Mouse (Mus musculus) c-Kit-negative CD71-positive TER-119-positive erythroid progenitor cells, embryonic 14.5 days (primary cell): ENCODE measurements around the gene Adra1d.
A peak's percentile ranks its signal among the peaks of the same experiment; 100 is the strongest.

ENCODE experiments used
- DNase-seq: peaks from one replicate; pipeline ENCODE4 v3.0.0-alpha.2; 2013; ENCODE audit warnings: low read depth, low spot score

Gene Adra1d

GRCm38 (mm10) chr2:131539780-131540179 lies 22.3 kb downstream of the Adra1d start:
- no peak for DNase-seq

GRCm38 (mm10) chr2:131538341-131538740 lies 23.7 kb downstream of the Adra1d start:
- DNase-seq = no peak

GRCm38 (mm10) chr2:131535168-131535567 lies 26.9 kb downstream of the Adra1d start:
- DNase-seq = no peak

- DNase-seq = no peak
These were observed 30.8 kb downstream of the Adra1d start for GRCm38 (mm10) chr2:131531271-131531670.

DNA sequence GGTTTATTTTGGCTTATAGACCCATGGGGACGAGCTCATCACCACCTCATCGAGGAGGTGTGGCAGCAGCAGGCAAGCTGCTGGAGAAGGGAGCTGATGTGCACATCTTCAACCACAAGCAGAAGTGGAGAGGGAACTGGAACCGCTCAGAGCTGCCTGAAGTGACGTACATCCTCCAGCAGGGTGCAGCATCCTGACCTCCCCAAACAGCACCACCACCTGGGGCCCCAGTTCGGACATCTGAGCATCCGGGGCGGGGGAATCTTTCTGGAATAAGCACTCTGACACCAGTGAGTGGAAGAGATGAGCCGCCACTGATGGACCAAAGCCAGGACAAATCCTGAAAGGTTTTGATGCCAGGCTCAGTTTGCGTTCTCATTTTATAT lies 31.5 kb downstream of the Adra1d start:
- DNase-seq = no peak

- DNase-seq = peak; percentile 66
These were observed 32.0 kb downstream of the Adra1d start for GRCm38 (mm10) chr2:131529898-131530622.

GRCm38 (mm10) chr2:131527061-131527460 lies 35.0 kb downstream of the Adra1d start:
- peak; percentile 52 for DNase-seq

GRCm38 (mm10) chr2:131520743-131521142 lies 41.3 kb downstream of the Adra1d start:
- DNase-seq = no peak

GRCm38 (mm10) chr2:131518790-131519189 lies 43.3 kb downstream of the Adra1d start:
- no peak for DNase-seq

DNA sequence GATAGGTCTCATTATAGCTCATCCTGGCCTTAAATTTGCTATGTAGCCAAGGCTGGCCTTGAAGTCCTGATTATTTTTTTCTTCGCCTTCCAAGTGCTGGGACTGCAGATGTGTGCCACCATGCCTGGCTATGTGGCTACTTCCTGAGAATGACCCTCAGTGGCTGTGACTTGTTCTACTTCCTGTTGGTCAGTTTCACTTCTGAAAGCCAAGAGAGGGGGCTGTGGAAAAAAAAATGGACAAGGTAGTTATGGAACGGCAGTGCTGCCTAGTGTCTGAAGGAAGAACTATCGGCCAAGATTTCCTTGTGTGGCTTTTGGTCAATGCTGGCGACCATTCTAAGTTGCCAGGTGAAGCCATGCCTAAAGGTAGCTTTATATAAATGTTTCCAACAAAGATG lies 44.5 kb downstream of the Adra1d start:
- no peak for DNase-seq

GRCm38 (mm10) chr2:131514055-131514621 lies 47.9 kb downstream of the Adra1d start:
- no peak for DNase-seq

GRCm38 (mm10) chr2:131513477-131513876 lies 48.6 kb downstream of the Adra1d start:
- DNase-seq = no peak

- no peak for DNase-seq
These were observed 51.6 kb downstream of the Adra1d start for GRCm38 (mm10) chr2:131510531-131510930.

- DNase-seq = no peak
These were observed 52.3 kb downstream of the Adra1d start for GRCm38 (mm10) chr2:131509671-131510313.

DNA sequence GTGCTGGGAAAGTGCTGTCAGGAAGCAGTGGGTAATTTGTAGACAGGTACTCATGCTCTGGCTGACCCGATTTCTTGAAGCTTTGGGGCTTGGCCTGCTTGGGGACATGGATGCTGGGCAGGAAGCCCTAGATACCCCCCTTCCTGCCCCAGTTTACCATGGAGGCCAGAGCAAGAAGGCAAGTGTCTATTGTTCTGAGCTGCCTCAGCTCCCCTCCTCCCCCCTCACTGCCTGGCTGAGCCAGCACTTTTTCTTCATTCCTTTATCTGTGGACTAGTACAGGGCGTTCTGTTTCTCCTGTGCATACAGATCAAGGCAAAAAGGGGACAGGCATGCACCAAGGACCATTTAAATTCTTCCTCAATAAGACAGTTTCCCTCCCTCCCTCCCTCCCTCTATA lies 53.6 kb downstream of the Adra1d start:
- DNase-seq = no peak

DNA sequence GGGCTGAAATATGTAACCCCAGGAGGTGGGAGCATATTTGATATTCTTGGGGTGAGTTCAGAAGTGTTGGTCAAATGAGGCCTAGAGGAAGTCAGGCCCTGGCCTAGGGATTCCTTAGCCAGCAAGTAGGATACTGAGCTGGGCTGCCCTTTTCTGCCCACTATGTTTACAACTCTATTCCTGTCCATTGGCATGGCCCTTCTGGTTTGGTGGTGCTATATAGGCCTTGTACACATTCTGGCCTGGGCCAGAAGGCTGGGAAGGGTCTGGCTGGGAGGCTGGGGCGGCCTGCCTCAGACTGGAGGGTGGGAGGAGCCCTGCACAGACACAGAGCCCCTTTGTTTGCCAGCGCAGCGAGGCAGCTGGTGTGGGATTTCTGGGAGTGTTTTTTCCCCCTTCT lies 55.7 kb downstream of the Adra1d start:
- DNase-seq = no peak

- no peak for DNase-seq
These were observed 56.7 kb downstream of the Adra1d start for GRCm38 (mm10) chr2:131505431-131505830.

DNA sequence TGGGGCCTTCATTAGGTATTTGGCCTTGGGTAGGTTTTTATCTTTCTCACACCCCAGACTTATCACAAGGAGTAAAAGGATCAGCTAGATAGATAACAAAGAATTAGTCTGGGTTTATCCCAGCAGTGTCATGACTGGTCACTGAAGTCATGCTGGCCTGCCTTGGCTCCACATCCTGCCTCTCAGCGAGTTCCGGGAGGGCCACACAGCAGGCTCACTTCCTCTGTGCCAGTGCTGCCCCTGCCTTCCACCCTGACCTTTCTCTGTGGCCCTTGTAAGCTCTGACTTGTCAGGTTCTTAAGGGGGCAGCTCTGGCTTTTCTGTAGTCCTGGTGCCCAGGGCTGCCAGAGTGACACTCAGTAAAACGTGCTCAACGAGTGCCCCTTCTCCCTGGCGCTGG lies 59.5 kb downstream of the Adra1d start:
- DNase-seq = no peak

GRCm38 (mm10) chr2:131501886-131502285 lies 60.2 kb downstream of the Adra1d start:
- DNase-seq = no peak

DNA sequence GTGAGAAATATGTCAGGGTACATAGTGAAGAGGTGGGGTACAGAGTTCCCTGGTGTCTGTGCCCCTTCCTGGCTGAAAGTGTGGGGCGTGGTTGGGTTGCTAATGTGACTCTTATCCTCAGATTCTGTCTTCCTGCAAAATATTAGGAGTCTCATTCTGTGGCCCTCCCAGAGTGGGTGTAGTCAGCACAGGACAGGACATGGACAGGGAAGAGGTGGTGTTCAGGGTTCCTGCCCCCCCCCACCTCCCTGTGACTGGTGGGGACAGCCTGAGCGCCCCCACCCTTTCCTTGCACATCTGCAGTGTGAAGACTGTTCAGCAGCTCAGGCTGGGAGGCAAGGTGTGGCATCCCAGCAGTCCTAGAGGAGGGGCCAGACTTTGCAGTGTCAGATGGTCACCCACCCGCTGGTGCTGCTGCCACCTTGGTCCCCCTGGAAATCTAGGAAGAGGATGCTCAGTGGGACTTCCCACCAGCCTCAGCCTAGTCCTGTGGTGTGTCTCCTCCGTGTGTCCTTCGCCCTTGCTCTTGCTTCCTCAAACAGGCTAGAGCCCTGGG lies 62.7 kb downstream of the Adra1d start:
- no peak for DNase-seq

- no peak for DNase-seq
These were observed 63.9 kb downstream of the Adra1d start for GRCm38 (mm10) chr2:131498219-131498618.

- peak; percentile 85 for DNase-seq
These were observed 64.7 kb downstream of the Adra1d start for GRCm38 (mm10) chr2:131497224-131497856.
